Mouse (Mus musculus) hindbrain, postnatal 0 days (tissue): ENCODE measurements at regions not wholly inside any gene's neighbourhood (a gene's known extent, or its start where the extent isn't known, plus 50 kb on each side); places are given as distances from the start of the nearest gene placed in this dataset.

Source experiments
- ATAC-seq: fragments of 200-750 bp; cut with Nextera tagmentation; 2 replicates; pipeline ENCODE4 v1.8.0; 2017; ENCODE audit warnings: mild to moderate bottlenecking, moderate TSS enrichment, moderate library complexity
- DNase-seq: peaks from one replicate; pipeline ENCODE4 v3.0.0-alpha.2; 2015; ENCODE audit warnings: low spot score
- H3K27ac ChIP-seq: fragments of 300-500 bp; sonication (generic); 2 replicates; pipeline ENCODE4 v1.5.1; 2014; ENCODE audit warnings: mild to moderate bottlenecking
- H3K27me3 ChIP-seq: fragments of 300-500 bp; sonication (generic); 2 replicates; pipeline ENCODE4 v1.6.1; 2014; ENCODE audit warnings: low read length, mixed read lengths; ENCODE audit not compliant: insufficient read depth
- H3K36me3 ChIP-seq: fragments of 300-500 bp; sonication (generic); 2 replicates; pipeline ENCODE4 v1.6.1; 2014; ENCODE audit warnings: low read length, mixed read lengths; ENCODE audit not compliant: insufficient read depth
- H3K4me1 ChIP-seq: fragments of 300-500 bp; sonication (generic); 2 replicates; pipeline ENCODE4 v1.6.1; 2014; ENCODE audit warnings: antibody characterized with exemption, low read length, mixed read lengths; ENCODE audit not compliant: insufficient read depth
- H3K4me2 ChIP-seq: fragments of 300-500 bp; sonication (generic); 2 replicates; pipeline ENCODE4 v1.6.1; 2014; ENCODE audit warnings: low read depth, mild to moderate bottlenecking, low read length, moderate library complexity, mixed read lengths
- H3K4me3 ChIP-seq: fragments of 300-500 bp; sonication (generic); 2 replicates; pipeline ENCODE4 v1.5.1; 2014; ENCODE audit warnings: low read length
- H3K9ac ChIP-seq: fragments of 300-500 bp; sonication (generic); replicated peaks from 2 replicates; pipeline ENCODE4 v1.6.1; 2014; ENCODE audit warnings: mild to moderate bottlenecking, low read length, moderate library complexity, mixed read lengths
- H3K9me3 ChIP-seq: fragments of 300-500 bp; sonication (generic); 2 replicates; pipeline ENCODE4 v1.6.1; 2016; ENCODE audit warnings: low read length, mixed read lengths
- CTCF ChIP-seq: IDR thresholded peaks from 2 replicates; pipeline ENCODE4 v1.5.1; 2016; ENCODE audit warnings: antibody characterized with exemption, control low read depth, low read depth
- WGBS: fragments of 180-500 bp; shearing (Covaris S2); extraction: QIAGEN DNeasy Blood & Tissue Kit; methylation state at CpG from one replicate; pipeline ENCODE4 v1.1.7; 2014; 5-methylcytosine and 5-hydroxymethylcytosine counted together

DNA sequence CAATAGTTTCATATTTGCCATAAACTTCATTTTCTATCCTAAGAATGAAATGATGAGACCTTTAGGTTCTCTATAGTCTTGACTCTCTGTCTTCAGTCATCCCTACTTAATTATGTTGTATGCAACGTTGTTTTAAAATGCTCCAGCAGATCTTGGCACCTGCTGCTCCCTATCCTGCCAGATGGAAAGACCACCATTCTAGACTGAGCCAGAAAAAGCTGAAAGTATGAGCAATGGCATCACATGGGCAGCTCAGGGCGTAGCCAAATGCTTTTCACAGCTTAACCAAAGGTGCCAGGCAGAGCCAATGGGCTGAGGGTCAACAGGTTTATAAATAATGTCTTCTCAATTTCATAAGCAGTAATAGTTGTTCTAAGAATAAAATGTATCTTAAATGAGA lies 190.2 kb upstream of the Cdh20 start:
- no peaks in the 10 kb centered on the region for H3K27me3 ChIP-seq
- 36% methylated on average over 2 of the region's 2 CpGs for whole genome bisulfite sequencing
- H3K36me3 ChIP-seq = no peaks in the 10 kb centered on the region
- H3K4me3 ChIP-seq = no peak overlapping the region
- no peak for TF ChIP-seq CTCF
- H3K9me3 ChIP-seq = no peaks in the 10 kb centered on the region
- no peaks in the 10 kb centered on the region for H3K4me1 ChIP-seq
- ATAC-seq (0 out of 2 replicates have a peak, but pooled peaks have one; percentile 29), DNase-seq (peak; percentile 40)
- no peak overlapping the region for H3K27ac ChIP-seq
- H3K4me2 ChIP-seq = no peak overlapping the region
- no peak overlapping the region for H3K9ac ChIP-seq

DNA sequence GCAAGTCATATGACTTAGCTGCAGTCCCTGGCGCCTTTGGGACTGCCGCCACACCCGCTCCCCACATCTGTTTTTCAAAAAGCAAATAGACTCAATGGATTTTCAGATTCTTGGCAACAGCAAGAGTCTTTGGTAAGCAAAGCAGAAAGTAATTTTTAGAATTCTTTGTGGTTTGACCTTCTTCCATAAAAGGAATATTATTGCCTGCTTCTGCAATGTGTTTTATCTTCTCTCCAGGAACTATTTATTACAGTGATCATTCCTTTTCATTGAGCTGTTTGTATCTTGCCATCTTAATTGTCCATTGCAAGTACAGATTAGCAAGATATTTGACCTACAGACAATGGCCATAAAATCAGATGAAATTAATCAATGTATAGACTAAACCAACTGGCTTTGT lies 184.2 kb upstream of the Cdh20 start:
- Histone ChIP-seq H3K36me3 (no peaks in the 10 kb centered on the region), H3K9ac (no peak overlapping the region), H3K4me3 (no peak overlapping the region), H3K4me1 (no peaks in the 10 kb centered on the region), H3K9me3 (no peaks in the 10 kb centered on the region), H3K27ac (no peak overlapping the region), H3K4me2 (no peak overlapping the region), H3K27me3 (no peaks in the 10 kb centered on the region)
- WGBS = 99% methylated on average over 3 of the region's 3 CpGs
- DNase-seq (no peak), ATAC-seq (no peak)
- TF ChIP-seq CTCF = no peak

DNA sequence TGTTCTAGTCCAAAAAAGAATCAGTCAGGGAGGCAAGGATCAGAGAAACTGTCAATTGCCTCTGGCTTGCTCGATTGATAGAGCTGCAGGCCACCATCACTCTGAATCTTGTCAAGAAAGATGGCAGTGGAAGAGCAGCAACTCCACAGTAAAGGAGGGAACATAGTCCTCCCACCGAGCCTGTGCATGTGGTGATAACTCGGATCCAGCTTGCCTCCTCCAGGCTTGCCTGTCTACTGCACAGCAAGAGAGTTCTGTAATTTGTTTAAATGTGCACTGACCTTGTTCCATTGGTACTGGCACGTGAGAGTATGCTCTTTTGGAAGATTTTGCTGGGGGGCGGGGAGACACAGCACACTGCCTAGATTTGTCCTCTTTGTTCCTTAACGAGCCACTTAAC lies 181.3 kb upstream of the Cdh20 start:
- no peak for TF ChIP-seq CTCF
- ATAC-seq = peak; percentile 40; the same call in 1 of the 2 replicates
- DNase-seq = peak; percentile 20

DNA sequence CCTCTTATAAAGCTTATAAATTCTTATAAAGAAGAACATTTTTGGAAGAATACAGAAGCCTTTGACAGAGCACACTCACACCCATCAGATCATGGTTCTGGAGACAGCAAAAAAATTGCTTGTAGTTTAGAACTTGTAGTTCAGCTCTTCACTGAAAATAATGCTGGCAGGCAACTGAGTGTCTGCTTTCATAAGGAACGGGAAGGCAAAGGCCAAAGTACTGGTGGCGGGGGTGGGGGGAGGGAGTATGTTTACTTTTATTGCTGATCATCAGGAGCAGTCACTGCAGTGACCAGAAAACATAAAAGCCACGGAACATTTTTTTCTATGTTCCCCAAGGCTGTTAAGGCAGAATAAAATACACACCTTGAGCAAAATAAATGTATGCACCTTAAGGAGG lies 163.0 kb upstream of the Cdh20 start:
- ATAC-seq = no peak
- no peak for DNase-seq
- H3K4me1 ChIP-seq = no peaks in the 10 kb centered on the region
- TF ChIP-seq CTCF = no peak
- no peak overlapping the region for H3K4me2 ChIP-seq
- no peaks in the 10 kb centered on the region for H3K9me3 ChIP-seq
- H3K9ac ChIP-seq = no peak overlapping the region
- H3K36me3 ChIP-seq = no peaks in the 10 kb centered on the region
- no peaks in the 10 kb centered on the region for H3K27me3 ChIP-seq
- 87% methylated on average over 3 of the region's 3 CpGs for WGBS
- no peak overlapping the region for H3K4me3 ChIP-seq
- no peak overlapping the region for H3K27ac ChIP-seq

More for the DNA sequence above, 181.3 kb upstream of the Cdh20 start:
- Histone ChIP-seq H3K9me3 (no peaks in the 10 kb centered on the region), H3K27me3 (no peaks in the 10 kb centered on the region), H3K4me3 (no peak overlapping the region), H3K36me3 (no peaks in the 10 kb centered on the region), H3K4me1 (no peaks in the 10 kb centered on the region), H3K27ac (no peak overlapping the region), H3K4me2 (no peak overlapping the region), H3K9ac (no peak overlapping the region)
- 47% methylated on average over 6 of the region's 6 CpGs for WGBS

DNA sequence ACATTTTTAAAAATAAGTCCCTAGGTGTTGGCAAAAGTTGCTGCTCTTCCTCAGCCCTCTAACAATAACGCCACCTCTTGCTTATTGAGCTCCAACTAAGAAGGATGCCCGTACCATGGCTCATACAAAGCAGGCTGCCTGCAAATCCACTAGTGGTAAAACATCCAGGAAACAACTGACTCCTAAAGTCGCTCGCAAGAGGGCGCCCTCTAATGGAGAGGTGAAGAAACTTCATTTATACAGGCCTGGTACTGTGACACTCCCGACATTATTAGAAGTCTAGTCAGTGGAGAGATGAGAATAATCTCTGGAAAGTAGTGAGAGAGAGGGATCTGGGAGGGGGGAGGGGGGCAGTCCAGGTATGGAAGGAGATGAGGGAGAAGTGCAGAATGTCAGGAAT lies 158.9 kb upstream of the Cdh20 start:
- H3K4me2 ChIP-seq = no peak overlapping the region
- H3K4me1 ChIP-seq = no peaks in the 10 kb centered on the region
- TF ChIP-seq CTCF = peak; percentile 23
- H3K27me3 ChIP-seq = no peaks in the 10 kb centered on the region
- ATAC-seq (no peak), DNase-seq (no peak)
- 40% methylated on average over 6 of the region's 6 CpGs for WGBS
- no peak overlapping the region for H3K27ac ChIP-seq
- H3K9ac ChIP-seq = no peak overlapping the region
- no peaks in the 10 kb centered on the region for H3K36me3 ChIP-seq
- H3K9me3 ChIP-seq = no peaks in the 10 kb centered on the region
- H3K4me3 ChIP-seq = no peak overlapping the region

DNA sequence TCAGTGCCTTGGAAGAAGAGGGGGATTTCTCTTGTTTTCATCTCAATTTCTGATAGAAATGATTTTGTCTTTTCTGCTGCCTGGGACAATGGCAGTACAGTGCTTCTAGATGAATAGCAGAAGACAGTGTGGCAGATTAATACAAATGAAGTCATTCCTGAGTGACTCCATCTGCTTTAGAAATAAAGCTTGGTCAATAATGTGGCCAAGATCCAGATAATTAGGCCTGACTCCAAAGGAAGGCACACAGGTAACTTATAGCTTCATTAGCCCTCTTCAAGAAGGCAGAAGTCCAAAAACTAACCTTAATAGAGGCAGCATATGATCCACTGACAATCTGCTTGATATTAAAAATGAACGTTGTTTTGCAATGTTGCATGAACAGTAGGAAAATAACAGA lies 151.0 kb upstream of the Cdh20 start:
- Histone ChIP-seq H3K27ac (no peak overlapping the region), H3K4me2 (no peak overlapping the region), H3K4me1 (no peaks in the 10 kb centered on the region), H3K9me3 (no peaks in the 10 kb centered on the region), H3K27me3 (no peaks in the 10 kb centered on the region), H3K9ac (no peak overlapping the region), H3K36me3 (no peaks in the 10 kb centered on the region), H3K4me3 (no peak overlapping the region)
- TF ChIP-seq CTCF = no peak
- DNase-seq (peak; percentile 41), ATAC-seq (no peak)
- WGBS = 81% methylated on average over 1 of the region's 1 CpGs

DNA sequence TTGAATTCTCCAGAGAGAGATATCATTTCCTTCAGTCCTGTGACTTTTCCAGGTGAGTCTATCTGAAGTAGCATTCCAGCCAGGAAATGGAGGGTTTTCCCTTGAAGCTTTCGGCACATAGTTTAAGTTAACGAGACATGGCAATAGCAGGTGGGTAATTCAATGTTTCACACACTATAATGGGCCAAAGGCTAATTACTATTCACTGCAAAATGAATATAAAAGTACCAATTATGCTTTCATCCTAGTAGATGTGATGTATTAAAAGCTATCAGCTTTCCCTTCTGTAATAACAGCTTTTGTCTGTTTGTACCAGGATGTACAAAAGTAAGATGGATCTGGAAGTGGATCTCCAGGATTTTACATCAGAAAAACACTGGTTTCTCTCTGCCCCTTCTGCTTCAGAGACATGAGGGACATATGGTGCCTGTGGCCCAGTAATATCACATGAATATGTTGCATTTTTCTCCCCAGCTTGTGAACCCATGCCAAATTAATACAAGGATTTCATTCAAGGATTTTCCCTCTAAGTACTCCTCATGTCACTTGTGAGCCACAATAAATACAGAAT lies 148.4 kb upstream of the Cdh20 start:
- WGBS = 51% methylated on average over 2 of the region's 2 CpGs
- Histone ChIP-seq H3K27me3 (no peaks in the 10 kb centered on the region), H3K36me3 (no peaks in the 10 kb centered on the region), H3K27ac (no peak overlapping the region), H3K4me1 (no peaks in the 10 kb centered on the region), H3K4me3 (no peak overlapping the region), H3K4me2 (no peak overlapping the region), H3K9ac (no peak overlapping the region), H3K9me3 (no peaks in the 10 kb centered on the region)
- no peak for TF ChIP-seq CTCF
- ATAC-seq = no peak
- no peak for DNase-seq
